ENCODE assay signal across 21 mouse cellular contexts in the genomic region with DNA sequence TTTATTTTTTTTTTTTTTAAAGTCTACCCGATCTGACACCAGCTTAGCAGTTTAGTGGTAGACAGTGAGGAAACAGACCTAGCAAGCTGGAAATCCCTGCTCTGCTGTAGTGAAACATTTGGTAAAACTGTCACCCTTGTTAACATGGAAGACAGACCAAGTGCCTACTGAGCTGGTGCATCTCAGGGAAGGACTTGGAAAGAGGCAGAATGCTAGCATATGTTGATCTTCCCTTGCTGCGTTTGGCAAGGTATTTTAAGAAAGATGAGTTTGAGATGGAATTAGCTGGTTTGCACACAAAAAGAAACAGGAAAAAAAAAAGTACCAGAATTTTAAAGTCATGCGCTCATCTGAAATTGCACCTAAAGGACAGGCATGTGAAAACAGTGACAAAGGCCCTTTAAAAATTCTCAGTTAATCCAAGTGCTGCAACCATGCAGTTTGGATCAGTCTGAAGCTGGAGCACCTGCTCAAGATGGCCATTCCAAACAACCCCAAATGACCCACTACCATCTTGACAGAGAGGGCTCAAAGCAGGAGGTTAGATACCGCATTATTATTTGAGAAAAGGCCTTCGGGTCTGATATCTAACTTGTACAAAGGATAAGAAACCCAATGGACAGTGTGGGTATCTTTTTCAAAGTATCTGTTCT.
DNase-seq lines count a peak whose midpoint lies in the region; ATAC-seq and TF ChIP-seq lines count a peak whose summit lies in the region.
"Had no signal": no experiment of that assay in that cellular context is flagged by ENCODE, and none has a peak within 500 bp of the region (broad histone marks: within the 10 kb centered on the region; RNA-seq: fewer than 3 reads in every experiment).

No protein-coding gene starts in this region.

- no peak for TF ChIP-seq CTCF in cerebellum, adult 2 months (IDR thresholded peaks at IDR 0.05; ENCODE audit: borderline replicate concordance, insufficient read depth, low read depth, low read length)

- H3K9ac ChIP-seq in liver, embryonic 12.5 days, result no peak overlapping the region
- H3K9ac ChIP-seq: embryonic facial prominence, embryonic 13.5 days had no signal

- no peak for ATAC-seq in liver, embryonic 12.5 days
- ATAC-seq: hindbrain, postnatal 0 days; intestine, postnatal 0 days had no signal

- 24% methylated on average over 5 of the region's 5 CpGs for WGBS in cerebellum, adult 2 months
- WGBS in liver, embryonic 12.5 days (ENCODE audit: insufficient replicate concordance), result 66% methylated on average over 5 of the region's 5 CpGs

- no peaks in the 10 kb centered on the region for H3K27me3 ChIP-seq in cerebellum, adult 2 months (ENCODE audit: control insufficient read depth, insufficient read depth, low read length)
- H3K27me3 ChIP-seq in liver, embryonic 12.5 days (replicated peaks), result no peaks in the 10 kb centered on the region
- H3K27me3 ChIP-seq: embryonic facial prominence, embryonic 13.5 days; megakaryocyte, embryonic 14.5 days had no signal

- TF ChIP-seq POLR2A in cerebellum, adult 2 months (IDR thresholded peaks at IDR 0.05; ENCODE audit: borderline replicate concordance, insufficient read depth, low read length), result no peak

- H3K9me3 ChIP-seq in liver, embryonic 12.5 days (replicated peaks), result no peaks in the 10 kb centered on the region
- H3K9me3 ChIP-seq: embryonic facial prominence, embryonic 13.5 days; hindbrain, embryonic 10.5 days; limb, embryonic 10.5 days; megakaryocyte, embryonic 14.5 days had no signal

- no peak overlapping the region for H3K4me3 ChIP-seq in cerebellum, adult 2 months (replicated peaks; ENCODE audit: insufficient read depth, low read depth, low read length)
- no peak overlapping the region for H3K4me3 ChIP-seq in liver, embryonic 12.5 days
- H3K4me3 ChIP-seq: embryonic facial prominence, embryonic 13.5 days; hindbrain, embryonic 10.5 days; layer of hippocampus, adult 2 months; limb, embryonic 10.5 days; megakaryocyte, embryonic 14.5 days; myocyte had no signal

- H3K4me1 ChIP-seq in cerebellum, adult 2 months (ENCODE audit: control insufficient read depth, insufficient read depth, low read length), result peaks cover 29% of the 10 kb centered on the region; the same call in 1 of the 2 replicates
- no peaks in the 10 kb centered on the region for H3K4me1 ChIP-seq in liver, embryonic 12.5 days
- H3K4me1 ChIP-seq: hindbrain, embryonic 10.5 days; megakaryocyte, embryonic 14.5 days had no signal

- H3K36me3 ChIP-seq in liver, embryonic 12.5 days, result no peaks in the 10 kb centered on the region
- H3K36me3 ChIP-seq: embryonic facial prominence, embryonic 13.5 days; hindbrain, embryonic 10.5 days; limb, embryonic 10.5 days had no signal

- intact Hi-C loops in left cerebral cortex, postnatal 25 days (cut with DNase I), result no loop called here

- DNase-seq in frontal cortex, adult 2 months (ENCODE audit: extremely low spot score in 1 of 2, low spot score in 1 of 2), result peak; percentile 72 to 75
- DNase-seq in frontal cortex, postnatal 25 days (ENCODE audit: low spot score in 2 of 2), result no peak
- DNase-seq in right cerebral cortex, postnatal 10 days (ENCODE audit: low spot score in 2 of 2), result peak; percentile 41 to 63
- DNase-seq in right cerebral cortex, postnatal 25 days, result no peak
- peak; percentile 57 to 88 for DNase-seq in cerebellum, adult 2 months
- DNase-seq in left cerebral cortex, postnatal 25 days (ENCODE audit: low spot score in 2 of 2), result peak; percentile 30 to 91
- no peak for DNase-seq in embryo, embryonic 10 days (ENCODE audit: low spot score)
- DNase-seq: adrenal gland, postnatal 36 days; lung, adult 2 months; midbrain, embryonic 14.5 days; thymus, postnatal 36 days had no signal

- no peak overlapping the region for H3K4me2 ChIP-seq in liver, embryonic 12.5 days
- H3K4me2 ChIP-seq: embryonic facial prominence, embryonic 13.5 days had no signal

- H3K27ac ChIP-seq in cerebellum, adult 2 months (ENCODE audit: insufficient read depth, low read length), result peak overlapping the region; percentile 96
- H3K27ac ChIP-seq in liver, embryonic 12.5 days, result no peak overlapping the region
- H3K27ac ChIP-seq: embryonic facial prominence, embryonic 13.5 days; hindbrain, embryonic 10.5 days; hindbrain, postnatal 0 days; kidney, postnatal 0 days; layer of hippocampus, adult 2 months; limb, embryonic 10.5 days had no signal

Comparison
In these comparisons a context has a peak if more than half of its experiments do, and no peak if none do; other contexts are left out.
1. DNase-seq: peak in frontal cortex, adult 2 months (2 of 2), right cerebral cortex, postnatal 10 days (2 of 2), cerebellum, adult 2 months (2 of 2) and left cerebral cortex, postnatal 25 days (2 of 2); none in frontal cortex, postnatal 25 days (0 of 2), right cerebral cortex, postnatal 25 days (single experiment) and embryo, embryonic 10 days (single experiment).